Mouse (Mus musculus) activated CD4-positive, CD25-positive, alpha-beta regulatory T cell, adult 9 weeks (primary cell): Measurements from ENCODE around the gene Smc3. TPM values are rescaled to one million over a fixed set of nuclear protein-coding genes. Genes with fewer than 3 reads are reported as not detected.

Source experiments
- polyA plus RNA-seq: library from polyadenylated mRNA; unstranded; fragments of 100-300 nt; shearing (Covaris generic); gene quantifications from one replicate; pipeline ENCODE4 v1.2.1, GENCODE M21; 2017

Smc3 gene
- polyA plus RNA-seq: 50.1 TPM

GRCm38 (mm10) chr19:53599757-53600539, at the start of gene Smc3:
TSS of gene Smc3 (plus strand) at chr19:53600398.

GRCm38 (mm10) chr19:53588968-53589367, 11.2 kb upstream of the Smc3 start, which contains the start of gene Nutf2-ps1:
TSS of gene Nutf2-ps1 (minus strand) at chr19:53589068.

GRCm38 (mm10) chr19:53676718-53677634, 76.8 kb downstream of the Smc3 start, which contains the start of gene Rbm20:
TSS of gene Rbm20 (plus strand) at chr19:53677306.

Other genes with a start within 250 kb of the Smc3 start
- not detected for gene Gm10197, start 228.6 kb upstream of the Smc3 start, polyA plus RNA-seq
- gene Smndc1, start 209.8 kb upstream of the Smc3 start, polyA plus RNA-seq: 78.8 TPM
- 6.0 TPM for gene Dusp5, start 71.3 kb upstream of the Smc3 start, polyA plus RNA-seq
- 229 TPM for gene Nutf2-ps1, start 11.3 kb upstream of the Smc3 start, polyA plus RNA-seq
- 0.24 TPM for gene Rbm20, start 76.9 kb downstream of the Smc3 start, polyA plus RNA-seq